Mouse (Mus musculus): Measurements from ENCODE around the gene Cacnb2. TPM values are rescaled to one million over a fixed set of nuclear protein-coding genes. Genes with fewer than 3 reads are reported as not detected.

Gene Cacnb2
- polyA plus RNA-seq, 1 experiment from 2014 or later: 1.1 TPM

DNA sequence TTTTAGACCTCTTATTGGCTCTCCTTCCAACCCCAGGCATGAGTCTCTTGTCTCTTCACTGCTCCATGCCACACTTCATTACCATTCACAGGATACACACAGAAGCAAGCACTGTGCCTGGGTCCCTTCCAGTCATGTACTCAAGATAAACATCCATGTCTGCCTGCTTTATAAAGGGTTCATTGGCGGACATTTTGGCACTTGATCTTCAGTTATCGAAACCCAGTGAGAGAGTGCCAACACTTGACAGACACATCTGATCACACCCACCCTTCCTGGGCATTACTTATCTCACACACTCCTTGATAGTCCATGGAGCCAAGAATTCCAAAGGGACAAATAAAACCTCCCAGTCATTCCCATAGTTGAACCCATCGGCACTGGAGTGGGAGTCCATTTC, 327.0 kb downstream of the Cacnb2 start:
- ATAC-seq (ENCODE audit: low FRiP score) (no peak), DNase-seq (ENCODE audit: low spot score, missing footprints) (no peak)
- no peak overlapping the region for H3K9ac ChIP-seq (ENCODE audit: low read length)
- H3K4me2 ChIP-seq: no peak overlapping the region
- H3K4me3 ChIP-seq (ENCODE audit: low read depth, low read length): no peak overlapping the region
- WGBS: 97% methylated on average over 3 of the region's 3 CpGs
- H3K36me3 ChIP-seq (ENCODE audit: control insufficient read depth, insufficient read depth, low read length): no peaks in the 10 kb centered on the region
- no peak overlapping the region for H3K27ac ChIP-seq (ENCODE audit: low read depth, low read length)
- no peaks in the 10 kb centered on the region for H3K4me1 ChIP-seq (ENCODE audit: control insufficient read depth, insufficient read depth, low read length)
- H3K27me3 ChIP-seq (ENCODE audit: control insufficient read depth, insufficient read depth, low read length): no peaks in the 10 kb centered on the region
- no peaks in the 10 kb centered on the region for H3K9me3 ChIP-seq (ENCODE audit: control insufficient read depth, low read length)

DNA sequence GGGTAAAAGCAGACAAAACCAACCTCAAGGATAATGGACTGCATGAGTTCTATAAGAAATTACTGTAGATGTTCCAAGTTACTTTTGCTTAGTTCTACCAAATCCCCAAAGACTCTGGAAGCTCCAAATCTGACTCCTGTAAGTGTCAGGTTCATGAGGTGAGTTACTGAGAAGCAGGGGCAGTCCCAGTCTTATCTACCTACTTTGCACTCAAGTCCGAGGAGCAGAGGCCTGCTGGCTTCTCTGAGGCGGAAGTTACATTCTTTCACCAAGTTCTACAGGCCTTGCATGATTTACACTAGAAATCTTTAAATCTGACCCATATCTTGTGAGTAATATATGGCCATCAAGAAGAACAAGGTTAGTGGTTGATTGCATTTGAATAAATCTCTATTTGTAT, 329.1 kb downstream of the Cacnb2 start:
- no peaks in the 10 kb centered on the region for H3K36me3 ChIP-seq (ENCODE audit: control insufficient read depth, insufficient read depth, low read length)
- no peak overlapping the region for H3K4me2 ChIP-seq
- 79% methylated on average over 2 of the region's 2 CpGs for WGBS
- H3K4me3 ChIP-seq (ENCODE audit: low read depth, low read length): no peak overlapping the region
- no peaks in the 10 kb centered on the region for H3K27me3 ChIP-seq (ENCODE audit: control insufficient read depth, insufficient read depth, low read length)
- no peaks in the 10 kb centered on the region for H3K9me3 ChIP-seq (ENCODE audit: control insufficient read depth, low read length)
- H3K4me1 ChIP-seq (ENCODE audit: control insufficient read depth, insufficient read depth, low read length): no peaks in the 10 kb centered on the region
- no peak for DNase-seq (ENCODE audit: low spot score, missing footprints)
- ATAC-seq (ENCODE audit: low FRiP score): no peak
- no peak overlapping the region for H3K27ac ChIP-seq (ENCODE audit: low read depth, low read length)
- no peak overlapping the region for H3K9ac ChIP-seq (ENCODE audit: low read length)

DNA sequence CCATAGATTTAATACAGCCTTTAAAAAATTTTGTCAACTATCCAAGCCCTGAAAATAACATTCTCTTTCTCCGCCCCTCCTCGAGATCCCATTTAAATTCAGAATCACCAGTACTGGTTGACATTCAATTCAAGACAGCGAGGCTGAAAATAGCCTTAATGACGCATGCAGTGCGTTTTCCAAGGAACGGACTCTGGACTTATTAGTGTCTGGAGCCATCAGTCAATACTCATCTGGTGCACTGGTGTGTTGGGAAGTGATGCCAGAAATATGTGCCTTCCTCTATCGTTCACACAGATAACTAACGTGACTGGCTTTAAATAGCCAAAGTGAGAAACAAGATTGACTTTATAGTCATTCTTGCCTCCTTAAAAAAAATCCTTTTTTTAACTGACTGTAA, 333.6 kb downstream of the Cacnb2 start:
- no peak for DNase-seq (ENCODE audit: low spot score, missing footprints)
- H3K9ac ChIP-seq (ENCODE audit: low read length): no peak overlapping the region
- H3K27me3 ChIP-seq (ENCODE audit: control insufficient read depth, insufficient read depth, low read length): no peaks in the 10 kb centered on the region
- H3K4me3 ChIP-seq (ENCODE audit: low read depth, low read length): no peak overlapping the region
- H3K9me3 ChIP-seq (ENCODE audit: control insufficient read depth, low read length): no peaks in the 10 kb centered on the region
- H3K36me3 ChIP-seq (ENCODE audit: control insufficient read depth, insufficient read depth, low read length): no peaks in the 10 kb centered on the region
- H3K27ac ChIP-seq (ENCODE audit: low read depth, low read length): no peak overlapping the region
- WGBS: 84% methylated on average over 8 of the region's 8 CpGs
- no peak for ATAC-seq (ENCODE audit: low FRiP score)
- no peaks in the 10 kb centered on the region for H3K4me1 ChIP-seq (ENCODE audit: control insufficient read depth, insufficient read depth, low read length)
- no peak overlapping the region for H3K4me2 ChIP-seq

DNA sequence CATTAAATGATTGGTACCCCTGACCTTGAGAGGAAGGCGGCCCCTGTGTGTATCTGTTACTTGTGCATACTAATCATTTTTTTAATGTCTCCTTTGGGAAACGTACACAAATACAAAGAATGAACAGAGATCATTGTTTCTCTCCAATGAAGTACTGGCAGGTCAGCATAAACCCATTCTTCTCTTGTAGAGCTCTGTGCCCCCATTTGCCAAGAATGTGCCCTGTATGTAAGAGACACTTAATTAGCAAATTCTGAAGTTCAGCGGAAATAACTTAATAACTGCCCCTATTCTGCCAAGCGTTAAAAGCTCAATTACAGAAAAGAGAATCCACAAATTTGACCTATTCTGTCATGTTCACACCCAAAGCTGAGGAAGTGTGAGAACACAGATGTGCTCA, 339.4 kb downstream of the Cacnb2 start:
- no peaks in the 10 kb centered on the region for H3K9me3 ChIP-seq (ENCODE audit: control insufficient read depth, low read length)
- ATAC-seq (ENCODE audit: low FRiP score): no peak
- no peaks in the 10 kb centered on the region for H3K27me3 ChIP-seq (ENCODE audit: control insufficient read depth, insufficient read depth, low read length)
- H3K4me1 ChIP-seq (ENCODE audit: control insufficient read depth, insufficient read depth, low read length): no peaks in the 10 kb centered on the region
- 88% methylated on average over 4 of the region's 4 CpGs for WGBS
- no peaks in the 10 kb centered on the region for H3K36me3 ChIP-seq (ENCODE audit: control insufficient read depth, insufficient read depth, low read length)
- no peak for DNase-seq (ENCODE audit: low spot score, missing footprints)
- H3K4me2 ChIP-seq: no peak overlapping the region
- no peak overlapping the region for H3K4me3 ChIP-seq (ENCODE audit: low read depth, low read length)
- H3K27ac ChIP-seq (ENCODE audit: low read depth, low read length): no peak overlapping the region
- no peak overlapping the region for H3K9ac ChIP-seq (ENCODE audit: low read length)

DNA sequence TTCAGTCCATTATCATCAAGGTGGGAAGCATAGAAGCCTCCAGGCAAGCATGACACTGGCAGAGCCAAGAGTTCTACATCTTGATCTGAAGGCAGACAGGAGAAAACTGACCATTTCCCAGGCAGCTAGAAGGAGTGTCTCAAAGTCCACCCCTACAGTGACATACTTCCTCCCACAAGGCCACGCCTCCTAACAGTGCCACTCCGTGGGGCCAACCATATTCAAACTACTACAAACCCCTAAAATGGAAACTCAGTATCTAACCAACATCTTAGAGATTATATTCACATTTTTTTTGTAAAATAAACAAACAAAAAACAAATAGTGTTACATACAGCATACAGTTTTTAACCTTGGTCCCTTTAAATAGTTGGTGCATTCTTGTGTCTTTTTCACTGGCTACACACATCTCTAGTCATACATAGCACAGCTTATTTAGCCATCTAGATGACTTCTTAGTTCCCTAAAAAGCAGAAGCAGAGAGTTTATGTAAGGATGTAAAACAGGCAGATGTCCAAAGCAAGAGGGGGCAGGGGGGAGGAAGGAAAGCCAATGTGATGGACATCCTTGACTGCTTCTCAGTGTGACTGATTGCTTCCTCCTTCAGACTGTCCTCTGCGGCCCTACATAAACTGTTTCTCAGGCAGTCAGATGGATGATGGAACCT, 340.9 kb downstream of the Cacnb2 start:
- H3K4me1 ChIP-seq (ENCODE audit: control insufficient read depth, insufficient read depth, low read length): no peaks in the 10 kb centered on the region
- ATAC-seq (ENCODE audit: low FRiP score): no peak
- H3K9ac ChIP-seq (ENCODE audit: low read length): no peak overlapping the region
- DNase-seq (ENCODE audit: low spot score, missing footprints): no peak
- no peaks in the 10 kb centered on the region for H3K9me3 ChIP-seq (ENCODE audit: control insufficient read depth, low read length)
- H3K36me3 ChIP-seq (ENCODE audit: control insufficient read depth, insufficient read depth, low read length): no peaks in the 10 kb centered on the region
- no peak overlapping the region for H3K4me3 ChIP-seq (ENCODE audit: low read depth, low read length)
- no peak overlapping the region for H3K4me2 ChIP-seq
- H3K27me3 ChIP-seq (ENCODE audit: control insufficient read depth, insufficient read depth, low read length): no peaks in the 10 kb centered on the region
- no peak overlapping the region for H3K27ac ChIP-seq (ENCODE audit: low read depth, low read length)
- WGBS: 75% methylated on average over 3 of the region's 3 CpGs

DNA sequence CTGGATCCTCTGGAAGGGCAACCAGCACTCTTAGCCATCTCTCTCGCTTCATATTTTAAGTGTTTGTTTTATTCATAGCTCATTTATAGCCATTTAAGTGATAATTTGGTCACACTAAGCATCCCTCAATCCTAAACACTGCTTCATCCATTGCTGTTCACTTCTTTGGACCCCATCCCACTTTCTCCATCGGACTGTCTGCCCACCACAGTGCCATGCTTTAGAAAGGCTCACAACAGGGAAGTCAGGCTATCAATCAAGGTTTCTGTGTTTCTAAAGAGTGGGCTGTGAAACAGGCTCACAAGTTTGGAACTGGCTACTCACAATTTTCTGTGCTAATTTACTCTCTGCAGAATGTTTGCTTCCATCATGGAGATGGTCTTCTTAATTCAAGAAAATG, 350.2 kb downstream of the Cacnb2 start:
- Histone ChIP-seq H3K36me3 (ENCODE audit: control insufficient read depth, insufficient read depth, low read length) (no peaks in the 10 kb centered on the region), H3K27me3 (ENCODE audit: control insufficient read depth, insufficient read depth, low read length) (no peaks in the 10 kb centered on the region), H3K4me2 (no peak overlapping the region), H3K4me3 (ENCODE audit: low read depth, low read length) (no peak overlapping the region), H3K9ac (ENCODE audit: low read length) (no peak overlapping the region), H3K4me1 (ENCODE audit: control insufficient read depth, insufficient read depth, low read length) (no peaks in the 10 kb centered on the region), H3K27ac (ENCODE audit: low read depth, low read length) (no peak overlapping the region), H3K9me3 (ENCODE audit: control insufficient read depth, low read length) (no peaks in the 10 kb centered on the region)
- ATAC-seq (ENCODE audit: low FRiP score) (no peak), DNase-seq (ENCODE audit: low spot score, missing footprints) (no peak)
- WGBS: 79% methylated on average over 2 of the region's 2 CpGs

DNA sequence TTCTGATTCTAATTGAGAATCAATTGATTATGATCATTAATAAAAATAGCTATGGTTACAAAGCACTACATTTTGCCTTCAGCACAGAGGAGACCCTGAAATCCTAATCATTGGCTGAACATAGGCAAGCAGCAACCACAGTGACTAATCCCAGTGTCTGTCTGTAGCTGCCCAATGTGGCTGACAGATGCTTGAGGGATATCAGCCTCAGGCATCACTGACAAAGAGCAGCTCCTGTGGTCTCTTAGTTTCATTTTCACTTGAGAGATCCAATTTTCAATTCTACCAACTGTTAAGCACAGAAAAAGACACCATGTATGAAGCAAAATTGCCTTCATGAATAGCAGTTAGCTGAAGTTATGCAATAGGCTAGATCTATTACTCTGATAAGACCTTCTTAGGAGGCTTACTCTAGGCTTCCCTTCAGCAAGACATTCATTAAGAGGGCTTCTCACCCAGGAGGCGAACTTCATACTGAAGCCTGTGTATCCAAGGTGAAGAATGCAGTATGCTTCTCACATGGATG, 358.1 kb downstream of the Cacnb2 start:
- Histone ChIP-seq H3K36me3 (ENCODE audit: control insufficient read depth, insufficient read depth, low read length) (no peaks in the 10 kb centered on the region), H3K9me3 (ENCODE audit: control insufficient read depth, low read length) (no peaks in the 10 kb centered on the region), H3K27ac (ENCODE audit: low read depth, low read length) (no peak overlapping the region), H3K9ac (ENCODE audit: low read length) (no peak overlapping the region), H3K4me3 (ENCODE audit: low read depth, low read length) (no peak overlapping the region), H3K27me3 (ENCODE audit: control insufficient read depth, insufficient read depth, low read length) (no peaks in the 10 kb centered on the region), H3K4me1 (ENCODE audit: control insufficient read depth, insufficient read depth, low read length) (no peaks in the 10 kb centered on the region), H3K4me2 (no peak overlapping the region)
- no peak for ATAC-seq (ENCODE audit: low FRiP score)
- DNase-seq (ENCODE audit: low spot score, missing footprints): no peak
- WGBS: 71% methylated on average over 1 of the region's 1 CpGs

DNA sequence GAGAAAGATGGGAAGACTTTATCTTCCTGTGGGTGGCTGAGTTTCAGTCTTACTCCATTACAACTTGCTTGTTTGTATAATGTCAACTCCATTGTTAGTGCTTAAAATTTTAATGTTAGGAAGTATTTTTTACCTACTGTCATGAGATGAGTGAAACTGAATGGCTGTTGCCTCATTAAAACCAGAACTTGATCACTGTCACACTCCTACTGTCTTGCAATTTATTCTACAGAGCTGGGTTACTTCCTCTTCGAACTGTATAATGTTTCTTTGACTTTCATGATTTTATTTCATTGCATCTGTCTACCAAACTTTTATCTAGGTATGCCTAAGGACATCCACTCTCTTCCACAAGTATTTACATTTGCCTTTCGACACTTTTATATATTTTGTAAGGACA, 358.6 kb downstream of the Cacnb2 start:
- H3K4me3 ChIP-seq (ENCODE audit: low read depth, low read length): no peak overlapping the region
- no peak for ATAC-seq (ENCODE audit: low FRiP score)
- H3K9me3 ChIP-seq (ENCODE audit: control insufficient read depth, low read length): no peaks in the 10 kb centered on the region
- H3K9ac ChIP-seq (ENCODE audit: low read length): no peak overlapping the region
- no peaks in the 10 kb centered on the region for H3K4me1 ChIP-seq (ENCODE audit: control insufficient read depth, insufficient read depth, low read length)
- no peaks in the 10 kb centered on the region for H3K27me3 ChIP-seq (ENCODE audit: control insufficient read depth, insufficient read depth, low read length)
- no peak overlapping the region for H3K4me2 ChIP-seq
- no peak overlapping the region for H3K27ac ChIP-seq (ENCODE audit: low read depth, low read length)
- 88% methylated on average over 2 of the region's 2 CpGs for WGBS
- H3K36me3 ChIP-seq (ENCODE audit: control insufficient read depth, insufficient read depth, low read length): no peaks in the 10 kb centered on the region
- no peak for DNase-seq (ENCODE audit: low spot score, missing footprints)

DNA sequence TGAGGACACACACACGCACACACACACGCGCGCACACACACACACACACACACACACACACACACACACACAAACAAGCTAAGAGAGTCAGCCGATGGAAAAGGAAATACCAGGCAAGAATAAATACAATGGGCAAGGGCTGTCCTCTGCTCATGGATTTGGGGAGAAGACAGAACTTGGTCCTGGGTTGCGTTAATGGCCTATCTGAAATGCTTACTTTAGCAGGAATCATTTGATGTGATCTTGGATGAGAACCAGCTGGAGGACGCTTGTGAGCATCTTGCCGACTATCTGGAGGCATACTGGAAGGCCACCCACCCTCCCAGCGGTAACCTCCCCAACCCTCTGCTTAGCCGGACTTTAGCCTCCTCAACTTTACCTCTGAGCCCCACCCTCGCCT, 381.1 kb downstream of the Cacnb2 start:
- WGBS: 90% methylated on average over 11 of the region's 11 CpGs
- Histone ChIP-seq H3K9ac (ENCODE audit: low read length) (no peak overlapping the region), H3K27me3 (ENCODE audit: control insufficient read depth, insufficient read depth, low read length) (no peaks in the 10 kb centered on the region), H3K4me3 (ENCODE audit: low read depth, low read length) (no peak overlapping the region), H3K27ac (ENCODE audit: low read depth, low read length) (no peak overlapping the region), H3K36me3 (ENCODE audit: control insufficient read depth, insufficient read depth, low read length) (no peaks in the 10 kb centered on the region), H3K4me2 (no peak overlapping the region), H3K9me3 (ENCODE audit: control insufficient read depth, low read length) (no peaks in the 10 kb centered on the region), H3K4me1 (ENCODE audit: control insufficient read depth, insufficient read depth, low read length) (no peaks in the 10 kb centered on the region)
- no peak for DNase-seq (ENCODE audit: low spot score, missing footprints)
- ATAC-seq (ENCODE audit: low FRiP score): no peak

Measured in midbrain, embryonic 11.5 days (tissue).